Mouse (Mus musculus) forebrain, embryonic 10.5 days (tissue): ENCODE measurements around the gene Slc15a1. TPM values are rescaled to one million over a fixed set of nuclear protein-coding genes. Genes with fewer than 3 reads are reported as not detected.
"Not testable (repeated sequence)": the region's sequence is repeated elsewhere in the genome, so short reads cannot be mapped to it uniquely, and the experiment has no call there.

Experiments used
- DNase-seq: peaks from one replicate; pipeline ENCODE4 v3.0.0-alpha.2; 2017; ENCODE audit warnings: low spot score; ENCODE audit errors: extremely low spot score
- H3K27ac ChIP-seq: fragments of 300-500 bp; sonication (generic); 2 replicates; pipeline ENCODE4 v1.5.1; 2016; ENCODE audit warnings: mild to moderate bottlenecking
- H3K27me3 ChIP-seq: fragments of 300-500 bp; sonication (generic); 2 replicates; pipeline ENCODE4 v1.6.1; 2016; ENCODE audit warnings: mild to moderate bottlenecking; ENCODE audit not compliant: poor library complexity, severe bottlenecking
- H3K36me3 ChIP-seq: fragments of 300-500 bp; sonication (generic); replicated peaks from 2 replicates; pipeline ENCODE4 v1.6.1; 2016; ENCODE audit warnings: mild to moderate bottlenecking, moderate library complexity
- H3K4me1 ChIP-seq: fragments of 300-500 bp; sonication (generic); 2 replicates; pipeline ENCODE4 v1.6.1; 2016
- H3K4me3 ChIP-seq: fragments of 300-500 bp; sonication (generic); 2 replicates; pipeline ENCODE4 v1.5.1; 2016; ENCODE audit warnings: mild to moderate bottlenecking, moderate library complexity
- H3K9me3 ChIP-seq: fragments of 300-500 bp; sonication (generic); 2 replicates; pipeline ENCODE4 v1.6.1; 2016; ENCODE audit warnings: mild to moderate bottlenecking, moderate library complexity
- WGBS: fragments of 180-500 bp; shearing (Covaris S2); methylation state at CpG from one replicate; pipeline ENCODE4 v1.1.7; 2016; 5-methylcytosine and 5-hydroxymethylcytosine counted together
- polyA plus RNA-seq: library from polyadenylated mRNA; unstranded; fragments of >200 nt; fragmentation: Nextera tagmentation; extraction: Ambion mirVana; gene quantifications from 2 replicates; pipeline ENCODE4 v1.2.1, GENCODE M21; 2016

Slc15a1 gene
- polyA plus RNA-seq, 1 experiment from 2014 or later: not detected

DNA sequence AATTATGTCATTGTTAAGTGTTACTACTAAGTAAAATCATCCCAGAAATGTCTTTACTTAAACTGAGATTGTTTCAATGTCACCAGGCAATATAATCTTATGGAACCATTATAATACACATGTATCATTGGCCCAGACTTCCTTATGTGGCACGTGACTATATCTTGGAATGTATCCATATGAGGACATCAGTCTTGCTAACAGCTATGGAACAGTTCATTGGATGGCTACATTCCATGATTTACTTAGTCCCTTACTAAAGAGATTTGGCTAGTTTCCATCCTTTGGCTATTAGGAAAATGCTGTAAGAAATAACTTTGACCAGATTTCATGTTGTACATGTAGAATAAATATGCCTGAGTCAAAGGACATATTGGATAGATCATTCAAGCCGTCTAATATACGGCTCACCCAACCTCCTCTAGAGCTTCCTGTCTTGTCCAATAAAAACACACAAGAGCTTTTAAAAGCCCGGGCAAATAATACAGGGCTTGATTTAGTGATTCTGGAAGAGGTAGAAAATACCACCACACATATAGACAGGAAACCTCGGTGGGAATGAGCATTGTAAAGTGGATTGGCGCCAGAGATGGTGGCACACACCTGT is 90.3 kb downstream of the Slc15a1 start:
- Histone ChIP-seq H3K4me3 (no peak overlapping the region), H3K27me3 (no peaks in the 10 kb centered on the region), H3K9me3 (no peaks in the 10 kb centered on the region), H3K36me3 (no peaks in the 10 kb centered on the region), H3K4me1 (no peaks in the 10 kb centered on the region), H3K27ac (no peak overlapping the region)
- WGBS: 92% methylated on average over 6 of the region's 6 CpGs
- no peak for DNase-seq

DNA sequence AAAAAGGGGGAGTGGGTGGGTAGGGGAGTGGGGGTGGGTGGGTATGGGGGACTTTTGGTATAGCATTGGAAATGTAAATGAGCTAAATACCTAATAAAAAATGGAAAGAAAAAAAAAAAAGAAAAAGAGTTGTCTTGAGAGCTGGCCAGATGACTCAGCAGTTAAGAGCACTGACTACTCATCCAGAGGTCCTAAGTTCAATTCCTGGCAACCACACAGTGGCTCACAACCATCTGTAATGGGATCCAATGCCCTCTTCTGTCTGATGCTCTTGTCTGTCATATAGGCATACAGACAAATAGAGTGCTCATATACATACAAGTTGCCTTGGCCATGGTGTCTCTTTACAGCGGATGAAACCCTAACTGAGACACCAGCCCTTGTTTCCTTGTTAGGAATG is 91.3 kb downstream of the Slc15a1 start:
- not testable (repeated sequence) for DNase-seq, H3K27ac ChIP-seq, H3K36me3 ChIP-seq, H3K27me3 ChIP-seq, H3K9me3 ChIP-seq, H3K4me1 ChIP-seq, H3K4me3 ChIP-seq
- 87% methylated on average over 1 of the region's 1 CpGs for WGBS

Other genes starting within 250 kb of the Slc15a1 start
- 38.4 and 43.4 TPM in 2 replicates for gene Stk24, start 125.2 kb downstream of the Slc15a1 start, polyA plus RNA-seq